Mouse (Mus musculus) liver, adult 2 months (tissue): Measurements from ENCODE around the gene Zfp398. TPM values are rescaled to one million over a fixed set of nuclear protein-coding genes. Genes with fewer than 3 reads are reported as not detected.

ENCODE experiments used
- DNase-seq: peaks from one replicate; pipeline ENCODE4 v3.0.0-alpha.2; 2011; ENCODE audit warnings: low read depth, low spot score; ENCODE audit errors: extremely low read depth
- H3K27ac ChIP-seq: fragments of 200-500 bp; replicated peaks from 2 replicates; pipeline ENCODE4 v1.5.1; 2012; ENCODE audit warnings: low read depth, mild to moderate bottlenecking, control low read depth, inconsistent platforms, low read length; ENCODE audit not compliant: insufficient read depth
- H3K27me3 ChIP-seq: fragments of 200-500 bp; 2 replicates; pipeline ENCODE4 v1.6.1; 2012; ENCODE audit warnings: mild to moderate bottlenecking, moderate library complexity, low read length, inconsistent platforms; ENCODE audit not compliant: control insufficient read depth, insufficient read depth
- H3K36me3 ChIP-seq: fragments of 200-500 bp; 2 replicates; pipeline ENCODE4 v1.6.1; 2012; ENCODE audit warnings: low read length, inconsistent platforms; ENCODE audit not compliant: control insufficient read depth, insufficient read depth
- H3K4me1 ChIP-seq: fragments of 200-500 bp; 2 replicates; pipeline ENCODE4 v1.6.1; 2011; ENCODE audit warnings: low read length; ENCODE audit not compliant: control insufficient read depth, insufficient read depth
- H3K4me3 ChIP-seq: fragments of 200-500 bp; 2 replicates; pipeline ENCODE4 v1.5.1; 2011; ENCODE audit warnings: low read depth, mild to moderate bottlenecking, control low read depth, low read length, moderate library complexity; ENCODE audit not compliant: insufficient read depth
- H3K79me2 ChIP-seq: fragments of 200-500 bp; 2 replicates; pipeline ENCODE4 v1.6.1; 2012; ENCODE audit warnings: inconsistent platforms, mild to moderate bottlenecking, low read length, moderate library complexity; ENCODE audit not compliant: control insufficient read depth, insufficient read depth
- H3K9ac ChIP-seq: fragments of 200-500 bp; 2 replicates; pipeline ENCODE4 v1.6.1; 2012; ENCODE audit warnings: low read depth, mild to moderate bottlenecking, control low read depth, inconsistent platforms, low read length
- CTCF ChIP-seq: fragments of 200-500 bp; IDR thresholded peaks from 2 replicates; pipeline ENCODE4 v1.5.1; 2011; ENCODE audit warnings: low read depth, low read length, control low read depth
- POLR2A ChIP-seq: fragments of 200-500 bp; IDR thresholded peaks from 2 replicates; pipeline ENCODE4 v1.6.1; 2011; ENCODE audit warnings: low read length, control low read depth; ENCODE audit not compliant: insufficient read depth; ENCODE audit errors: extremely low read depth
- WGBS: fragments of 180-500 bp; shearing (Covaris S2); methylation state at CpG from one replicate; pipeline ENCODE4 v1.1.7; 2018; 5-methylcytosine and 5-hydroxymethylcytosine counted together
- polyA plus RNA-seq: library from polyadenylated mRNA; depleted of rRNA; stranded (reverse); fragments of >200 nt; gene quantifications from 2 replicates; pipeline ENCODE4 v1.2.3, GENCODE M21; 2012
- total RNA-seq: library from RNA; depleted of rRNA; stranded (reverse); fragments of >200 nt; gene quantifications from 2 replicates; pipeline ENCODE4 v1.2.3, GENCODE M21; 2014

Zfp398 gene
- total and polyA plus RNA-seq, 2 experiments, result 4.0 to 4.5 TPM

- 95% methylated on average over 5 of the region's 5 CpGs for WGBS
- Histone ChIP-seq H3K4me3 (no peak overlapping the region), H3K79me2 (no peaks in the 10 kb centered on the region), H3K27ac (no peak overlapping the region), H3K27me3 (no peaks in the 10 kb centered on the region), H3K4me1 (no peaks in the 10 kb centered on the region), H3K36me3 (peaks cover 4% of the 10 kb centered on the region; the same call in 1 of the 2 replicates), H3K9ac (no peak overlapping the region)
- TF ChIP-seq CTCF (no peak), POLR2A (no peak)
- no peak for DNase-seq
Observed at GRCm38 (mm10) chr6:47872266-47872665, 36.8 kb downstream of the Zfp398 start.

- Histone ChIP-seq H3K4me1 (peaks cover 6% of the 10 kb centered on the region), H3K4me3 (peak within 1 kb of the TSS; percentile 80), H3K9ac (peak within 1 kb of the TSS; percentile 86), H3K36me3 (peaks cover 5% of the 10 kb centered on the region), H3K79me2 (peaks cover 18% of the 10 kb centered on the region; the same call in 1 of the 2 replicates), H3K27ac (peak within 1 kb of the TSS; percentile 82), H3K27me3 (no peaks in the 10 kb centered on the region)
- no peak for DNase-seq
- TF ChIP-seq CTCF (no peak), POLR2A (no peak)
- 7% methylated on average over 9 of the region's 9 CpGs for WGBS
Observed at GRCm38 (mm10) chr6:47877058-47877457, 41.6 kb downstream of the Zfp398 start, which contains the start of gene Zfp282. Gene Zfp282, plus strand, starts transcription at chr6:47877204.

DNA sequence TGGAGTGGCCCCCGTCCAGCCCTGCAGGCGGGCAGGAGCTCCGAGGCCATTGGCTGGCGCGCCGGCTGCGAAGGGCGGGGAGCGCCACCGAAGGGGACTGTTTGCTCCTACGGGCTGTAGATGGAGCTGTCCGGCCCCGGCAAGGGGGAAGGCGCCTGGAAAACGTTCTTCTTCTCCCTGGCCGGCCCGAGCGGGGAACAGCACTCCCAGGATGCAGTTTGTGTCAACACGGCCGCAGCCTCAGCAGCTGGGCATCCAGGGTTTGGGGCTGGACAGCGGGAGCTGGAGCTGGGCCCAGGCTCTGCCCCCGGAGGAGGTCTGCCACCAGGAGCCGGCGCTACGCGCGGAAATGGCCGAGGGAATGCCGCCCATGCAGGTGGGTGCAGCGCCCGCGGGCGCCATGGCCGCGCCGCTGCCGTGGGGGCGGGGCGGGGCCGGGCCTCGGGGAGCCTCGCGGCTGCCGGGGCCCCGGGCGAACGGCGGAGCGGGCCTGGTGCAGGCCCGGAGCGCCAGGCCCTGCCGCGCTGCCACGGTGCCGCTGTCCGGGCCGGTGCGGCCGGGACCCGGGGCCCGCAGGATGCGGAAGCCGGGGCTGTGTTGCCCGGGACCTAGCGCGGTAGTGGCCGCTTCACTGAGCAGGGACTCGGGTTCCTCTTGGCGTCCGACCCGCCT is 42.1 kb downstream of the Zfp398 start:
- peak overlapping the region; percentile 80 for H3K4me3 ChIP-seq
- H3K4me1 ChIP-seq, result peaks cover 6% of the 10 kb centered on the region
- peaks cover 6% of the 10 kb centered on the region for H3K36me3 ChIP-seq
- peak; percentile 74 for TF ChIP-seq CTCF
- peak; percentile 66; the same call in 1 of the 2 replicates for TF ChIP-seq POLR2A
- H3K79me2 ChIP-seq, result peaks cover 18% of the 10 kb centered on the region; the same call in 1 of the 2 replicates
- H3K27ac ChIP-seq, result peak overlapping the region; percentile 82
- no peaks in the 10 kb centered on the region for H3K27me3 ChIP-seq
- peak; percentile 81 for DNase-seq
- under 1% methylated on average over 69 of the region's 71 CpGs for WGBS
- H3K9ac ChIP-seq, result peak overlapping the region; percentile 86

DNA sequence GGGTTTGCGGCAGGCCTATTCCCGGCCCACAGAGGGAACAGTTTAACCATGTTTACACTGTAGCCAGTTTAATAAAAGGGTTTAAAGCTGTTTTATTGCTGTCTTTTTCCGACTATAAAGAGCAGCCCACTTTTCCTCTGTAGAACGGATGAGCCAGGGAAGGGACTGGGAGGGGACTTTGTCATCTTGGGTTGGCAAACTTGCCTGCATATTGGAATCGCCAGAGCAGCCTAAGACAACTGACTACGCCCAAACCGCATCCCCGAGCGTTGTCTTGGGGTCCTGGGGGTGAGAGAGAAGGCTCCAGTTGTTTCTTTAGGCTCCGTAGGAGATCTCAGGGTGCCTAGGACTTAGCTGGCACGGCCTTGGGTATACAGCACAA is 42.7 kb downstream of the Zfp398 start:
- peaks cover 8% of the 10 kb centered on the region for H3K36me3 ChIP-seq
- WGBS, result under 1% methylated on average over 11 of the region's 11 CpGs
- no peak for TF ChIP-seq CTCF
- TF ChIP-seq POLR2A, result no peak
- peak overlapping the region; percentile 86 for H3K9ac ChIP-seq
- H3K27me3 ChIP-seq, result no peaks in the 10 kb centered on the region
- DNase-seq, result peak; percentile 45
- H3K27ac ChIP-seq, result peak overlapping the region; percentile 63
- peaks cover 6% of the 10 kb centered on the region for H3K4me1 ChIP-seq
- H3K4me3 ChIP-seq, result peak overlapping the region; percentile 80
- peaks cover 18% of the 10 kb centered on the region; the same call in 1 of the 2 replicates for H3K79me2 ChIP-seq

- H3K9ac ChIP-seq, result peak overlapping the region; percentile 5; the same call in 1 of the 2 replicates
- peaks cover 18% of the 10 kb centered on the region; the same call in 1 of the 2 replicates for H3K79me2 ChIP-seq
- 0 out of 2 replicates have a peak overlapping the region, but pooled peaks have one; percentile 3 for H3K27ac ChIP-seq
- H3K36me3 ChIP-seq, result peaks cover 11% of the 10 kb centered on the region
- H3K4me1 ChIP-seq, result peaks cover 6% of the 10 kb centered on the region
- 59% methylated on average over 3 of the region's 3 CpGs for WGBS
- TF ChIP-seq CTCF (no peak), POLR2A (no peak)
- no peak for DNase-seq
- peak overlapping the region; percentile 80 for H3K4me3 ChIP-seq
- no peaks in the 10 kb centered on the region for H3K27me3 ChIP-seq
Observed at GRCm38 (mm10) chr6:47878593-47878992, 43.1 kb downstream of the Zfp398 start.
